Mouse (Mus musculus) spleen, adult 2 months (tissue): ENCODE measurements around the gene Pde6h.

Experiments used
- CTCF ChIP-seq: fragments of 200-500 bp; IDR thresholded peaks from 2 replicates; pipeline ENCODE4 v1.5.1; 2011; ENCODE audit warnings: mild to moderate bottlenecking, inconsistent platforms; ENCODE audit not compliant: insufficient read depth, insufficient read length, insufficient replicate concordance; ENCODE audit errors: extremely low read depth
- POLR2A ChIP-seq: fragments of 200-500 bp; IDR thresholded peaks from 2 replicates; pipeline ENCODE4 v1.6.1; 2011; ENCODE audit warnings: low read depth, low read length, inconsistent platforms

GRCm38 (mm10) chr6:137002169-137002514 is 78.5 kb downstream of the Pde6h start:
- TF ChIP-seq CTCF (no peak), POLR2A (no peak)
